Mouse (Mus musculus): ENCODE results near the gene Olfr1277. TPM values are rescaled to one million over a fixed set of nuclear protein-coding genes. Genes with fewer than 3 reads are reported as not detected.

Olfr1277 gene
- not detected for total RNA-seq (2021)

DNA sequence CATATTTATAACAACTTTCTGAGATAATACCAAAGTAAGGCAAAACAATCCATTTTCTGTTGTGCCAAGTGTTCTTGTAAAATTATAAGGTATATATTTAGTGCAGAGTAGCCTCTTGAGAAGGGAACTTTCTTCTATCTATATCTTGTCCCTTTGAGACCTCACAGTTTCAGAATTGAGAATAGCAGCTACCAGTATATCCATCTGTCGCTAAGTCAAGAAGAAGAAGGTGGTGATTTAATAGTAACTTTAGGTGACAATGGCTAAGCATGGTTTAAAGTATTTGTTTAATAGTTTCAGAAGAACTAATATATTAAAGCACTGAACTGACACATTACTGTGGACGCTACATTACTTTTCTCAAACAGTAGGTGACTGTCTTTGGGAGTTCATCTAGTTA is at the start of gene Olfr1277:
Olfr1277 (minus strand) TSS at position 101 of the 400 bp plus-strand sequence.
- DNase-seq (ENCODE audit: low spot score in 2 of 2), result no peak
- intact Hi-C loops (cut with DNase I), result no loop called here

DNA sequence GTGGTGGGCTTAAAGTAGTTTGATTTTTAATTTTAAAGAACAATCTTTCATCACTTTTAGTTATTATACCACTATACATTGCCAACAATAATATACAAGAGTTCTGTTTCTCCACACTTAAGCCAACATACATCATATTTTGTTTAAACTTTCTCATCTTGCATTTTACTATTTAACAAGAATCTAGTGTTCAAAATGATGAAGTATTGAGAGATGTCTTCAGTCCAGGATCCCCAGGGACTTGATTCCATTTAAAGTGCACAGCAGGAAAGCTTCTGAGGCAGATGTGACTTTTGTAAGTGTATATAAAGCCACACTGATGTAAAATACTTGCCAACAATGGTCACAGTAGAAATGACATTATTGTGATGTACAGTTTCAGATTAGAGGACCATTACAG is 39.8 kb upstream of the Olfr1277 start, which contains the start of gene Olfr1280:
Olfr1280 (plus strand) TSS at position 301 of the 400 bp plus-strand sequence.
- no peak for DNase-seq (ENCODE audit: low spot score in 2 of 2)
- intact Hi-C loops (cut with DNase I), result no loop called here

DNA sequence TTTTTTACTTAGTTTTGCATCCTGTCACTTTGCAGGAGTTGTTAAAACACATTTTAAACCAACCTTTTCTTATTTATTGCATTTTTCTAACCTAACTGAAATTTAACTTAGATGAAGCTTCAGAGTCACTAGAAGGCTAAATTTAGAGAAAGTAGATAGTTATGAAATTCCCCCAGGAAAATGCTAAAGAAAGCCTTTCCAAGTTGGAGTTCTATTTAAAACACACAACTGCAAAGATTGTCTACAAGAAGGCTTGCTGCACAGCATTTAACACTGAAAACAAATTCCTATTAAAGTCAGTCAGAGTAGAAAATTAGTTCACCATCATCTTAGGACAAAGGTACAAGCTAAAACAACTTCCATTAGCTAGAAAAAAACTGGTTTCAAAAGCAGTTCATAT is 26.5 kb upstream of the Olfr1277 start, which contains the start of gene Olfr1279:
Olfr1279 (plus strand) TSS at position 262 of the 400 bp plus-strand sequence.
- peak in 1 of 2 experiments; percentile 22 for DNase-seq (ENCODE audit: low spot score in 2 of 2)
- intact Hi-C loops (cut with DNase I), result no loop called here

DNA sequence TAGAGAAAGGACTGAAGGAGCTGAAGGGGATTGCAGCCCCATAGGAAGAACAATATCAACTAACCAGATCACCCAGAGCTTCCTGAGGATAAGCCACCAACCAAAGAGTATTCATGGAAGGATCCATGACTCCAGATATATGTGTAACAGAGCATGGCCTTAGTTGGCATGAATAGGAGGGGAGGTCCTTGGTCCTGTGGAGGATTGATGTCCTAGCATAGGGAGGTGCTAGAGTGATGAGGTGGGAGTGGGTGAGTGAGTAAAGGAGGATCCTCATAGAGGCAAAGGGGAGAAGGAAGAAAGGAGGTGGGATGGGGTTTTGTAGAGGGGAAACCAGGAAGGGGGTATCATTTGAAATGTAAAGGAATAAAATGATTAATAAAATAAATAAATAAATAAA is 24.6 kb upstream of the Olfr1277 start:
- intact Hi-C loops (cut with DNase I), result no loop called here
- no peak for DNase-seq (ENCODE audit: low spot score in 2 of 2)

DNA sequence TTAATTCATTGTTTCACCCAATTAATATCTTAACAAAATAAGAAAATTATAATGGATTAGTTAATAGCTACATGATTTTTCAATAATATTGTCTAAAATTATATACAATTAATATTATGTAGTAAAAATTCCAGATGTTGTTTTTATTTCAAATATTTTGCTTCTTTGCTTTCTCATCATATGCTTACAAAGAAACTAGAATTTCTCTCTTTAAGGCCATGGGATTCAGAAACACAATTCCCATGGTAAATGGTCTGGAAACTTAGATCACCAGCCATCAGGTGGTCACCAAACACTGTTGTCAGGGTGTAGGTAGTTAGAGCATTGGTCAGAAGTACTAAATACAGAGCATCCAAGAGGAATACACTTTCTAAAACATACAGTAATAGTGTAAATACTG is 15.9 kb upstream of the Olfr1277 start, which contains the start of gene Olfr1278:
Olfr1278 (plus strand) TSS at position 301 of the 400 bp plus-strand sequence.
- intact Hi-C loops (cut with DNase I), result no loop called here
- no peak for DNase-seq (ENCODE audit: low spot score in 2 of 2)

DNA sequence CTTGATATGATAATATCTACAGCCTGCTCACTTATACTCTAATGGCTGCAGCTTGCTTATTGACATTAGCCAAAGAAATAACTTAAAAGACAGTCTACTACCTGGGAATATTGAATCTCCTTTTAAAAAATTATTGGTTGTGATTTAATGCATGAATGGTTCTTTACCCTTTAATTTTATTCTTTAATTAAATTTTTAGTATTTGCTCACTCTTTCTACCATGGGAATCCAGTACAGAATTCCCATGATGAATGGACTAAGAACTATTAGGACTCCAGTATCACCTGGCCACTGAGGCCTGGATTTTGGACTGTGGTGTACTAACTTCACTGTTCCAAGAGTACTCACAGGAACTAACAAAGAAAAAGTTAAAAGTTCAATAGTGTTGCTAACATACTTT is 19.7 kb downstream of the Olfr1277 start, which contains the start of gene Olfr1276:
Olfr1276 (plus strand) TSS at position 301 of the 400 bp plus-strand sequence.
- intact Hi-C loops (cut with DNase I), result no loop called here
- DNase-seq (ENCODE audit: low spot score in 2 of 2), result no peak

DNA sequence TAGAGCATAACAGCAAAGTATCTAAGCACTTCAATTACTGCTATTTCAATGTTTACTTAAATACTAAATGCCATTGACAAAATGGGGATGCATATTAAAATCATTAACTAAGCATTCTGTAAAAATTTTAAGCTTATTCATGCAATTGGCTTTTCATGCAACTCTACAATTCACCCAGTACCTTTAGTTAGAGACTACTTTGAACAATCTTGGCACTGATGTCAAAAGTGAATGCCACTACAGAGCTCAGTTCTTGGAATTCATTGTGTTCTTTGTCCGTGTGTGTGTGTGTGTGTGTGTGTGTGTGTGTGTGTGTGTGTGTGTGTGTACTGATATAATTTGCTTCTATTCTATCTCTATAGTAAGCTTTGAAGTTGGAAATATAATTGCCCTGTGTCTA is 38.7 kb downstream of the Olfr1277 start, which contains the start of gene Olfr1275:
Olfr1275 (minus strand) TSS at position 101 of the 400 bp plus-strand sequence.
- intact Hi-C loops (cut with DNase I), result no loop called here
- no peak for DNase-seq (ENCODE audit: low spot score in 2 of 2)

DNA sequence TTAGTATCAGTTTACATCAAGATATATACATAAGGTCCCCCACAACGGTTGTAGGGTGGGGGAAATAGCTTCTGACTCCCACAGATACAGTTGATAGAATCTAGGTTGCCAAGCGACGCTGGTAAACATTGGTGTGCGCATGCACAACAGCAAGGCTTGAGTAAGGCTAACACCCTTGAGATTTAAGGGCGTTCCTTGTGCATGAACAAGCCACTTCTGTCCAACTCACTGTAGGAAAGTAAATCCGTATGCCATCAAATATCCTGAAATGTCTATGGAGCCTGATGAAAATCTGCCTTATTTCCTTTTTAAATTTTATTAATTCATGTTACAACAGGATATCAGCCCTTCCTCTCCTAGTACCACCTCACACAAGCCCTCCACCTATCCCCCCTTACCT is 44.4 kb downstream of the Olfr1277 start, which contains the start of gene 4930430A15Rik:
4930430A15Rik (minus strand) TSS at position 101 of the 400 bp plus-strand sequence.
- intact Hi-C loops (cut with DNase I), result no loop called here
- no peak for DNase-seq (ENCODE audit: low spot score in 2 of 2)

Other genes starting within 250 kb of the Olfr1277 start
- gene Gm13941, start 168.1 kb downstream of the Olfr1277 start, total RNA-seq (2021), result not detected
- not detected for gene Gm15130, start 121.2 kb downstream of the Olfr1277 start, total RNA-seq (2021)
- gene 4930430A15Rik, start 44.5 kb downstream of the Olfr1277 start, total RNA-seq (2021), result not detected
- not detected for gene Olfr1275, start 38.8 kb downstream of the Olfr1277 start, total RNA-seq (2021)
- gene Olfr1276, start 19.6 kb downstream of the Olfr1277 start, total RNA-seq (2021), result not detected
- not detected for gene Olfr1278, start 16.0 kb upstream of the Olfr1277 start, total RNA-seq (2021)
- gene Olfr1279, start 26.5 kb upstream of the Olfr1277 start, total RNA-seq (2021), result not detected
- not detected for gene Olfr1280, start 39.9 kb upstream of the Olfr1277 start, total RNA-seq (2021)
- not detected for gene Olfr1281, start 52.4 kb upstream of the Olfr1277 start, total RNA-seq (2021)
- gene Olfr1282, start 62.0 kb upstream of the Olfr1277 start, total RNA-seq (2021), result not detected
- not detected for gene Olfr1283, start 92.7 kb upstream of the Olfr1277 start, total RNA-seq (2021)
- not detected for gene Olfr1284, start 101.4 kb upstream of the Olfr1277 start, total RNA-seq (2021)
- gene Olfr1286, start 149.0 kb upstream of the Olfr1277 start, total RNA-seq (2021), result not detected
- gene Olfr1287, start 175.0 kb upstream of the Olfr1277 start, total RNA-seq (2021), result not detected
- not detected for gene Olfr1288, start 200.0 kb upstream of the Olfr1277 start, total RNA-seq (2021)
- not detected for gene Olfr1289, start 206.7 kb upstream of the Olfr1277 start, total RNA-seq (2021)
- not detected for gene Olfr1290, start 219.7 kb upstream of the Olfr1277 start, total RNA-seq (2021)
- gene Olfr1291-ps1, start 223.1 kb upstream of the Olfr1277 start, total RNA-seq (2021), result not detected

Data from left cerebral cortex, postnatal 25 days (tissue).